Mouse (Mus musculus): ENCODE measurements around the gene Pla2g12a.

The Pla2g12a gene

GRCm38 (mm10) chr3:129901271-129901809 lies 22.9 kb downstream of the Pla2g12a start, which contains the start of gene Casp6:
TSS of gene Casp6 (plus strand) at chr3:129901425.
- DNase-seq, result peak; percentile 85 to 86

- DNase-seq, result no peak
Measured at GRCm38 (mm10) chr3:129903369-129903768, 25.0 kb downstream of the Pla2g12a start.

- no peak for DNase-seq
Measured at GRCm38 (mm10) chr3:129903866-129904265, 25.5 kb downstream of the Pla2g12a start.

GRCm38 (mm10) chr3:129904381-129905132 lies 26.2 kb downstream of the Pla2g12a start:
- no peak for DNase-seq

GRCm38 (mm10) chr3:129912025-129912424 lies 33.6 kb downstream of the Pla2g12a start:
- no peak for DNase-seq

- no peak for DNase-seq
Measured at GRCm38 (mm10) chr3:129913241-129913640, 34.8 kb downstream of the Pla2g12a start.

- no peak for DNase-seq
Measured at GRCm38 (mm10) chr3:129917424-129917823, 39.0 kb downstream of the Pla2g12a start.

- DNase-seq, result peak; percentile 24 to 35
Measured at GRCm38 (mm10) chr3:129918434-129918833, 40.0 kb downstream of the Pla2g12a start.

- no peak for DNase-seq
Measured at GRCm38 (mm10) chr3:129923581-129923980, 45.2 kb downstream of the Pla2g12a start.

GRCm38 (mm10) chr3:129925861-129926260 lies 47.5 kb downstream of the Pla2g12a start:
- DNase-seq, result no peak

- no peak for DNase-seq
Measured at GRCm38 (mm10) chr3:129930213-129930778, 51.9 kb downstream of the Pla2g12a start.

- DNase-seq, result no peak
Measured at GRCm38 (mm10) chr3:129932443-129932842, 54.0 kb downstream of the Pla2g12a start.

- DNase-seq, result no peak
Measured at GRCm38 (mm10) chr3:129936561-129936960, 58.2 kb downstream of the Pla2g12a start.

- DNase-seq, result no peak
Measured at GRCm38 (mm10) chr3:129937848-129938247, 59.4 kb downstream of the Pla2g12a start.

GRCm38 (mm10) chr3:129939058-129939457 lies 60.7 kb downstream of the Pla2g12a start:
- no peak for DNase-seq

- DNase-seq, result no peak
Measured at GRCm38 (mm10) chr3:129940780-129941179, 62.4 kb downstream of the Pla2g12a start.

- DNase-seq, result no peak
Measured at GRCm38 (mm10) chr3:129941291-129941690, 62.9 kb downstream of the Pla2g12a start.

GRCm38 (mm10) chr3:129943813-129944212 lies 65.4 kb downstream of the Pla2g12a start:
- DNase-seq, result no peak

Data from thymus, adult 18-20 months (tissue).